Mouse (Mus musculus) liver, embryonic 12.5 days (tissue): Measurements from ENCODE around the gene Morc2b. TPM values are rescaled to one million over a fixed set of nuclear protein-coding genes. Genes with fewer than 3 reads are reported as not detected.
"Not testable (repeated sequence)": the region's sequence is repeated elsewhere in the genome, so short reads cannot be mapped to it uniquely, and the experiment has no call there.

ENCODE experiments used
- ATAC-seq: fragments of 200-750 bp; cut with Nextera tagmentation; 2 replicates; pipeline ENCODE4 v1.8.0; 2017; ENCODE audit warnings: moderate number of reproducible peaks, mild to moderate bottlenecking, moderate library complexity
- H3K27ac ChIP-seq: fragments of 300-500 bp; sonication (generic); 2 replicates; pipeline ENCODE4 v1.5.1; 2016; ENCODE audit warnings: mild to moderate bottlenecking
- H3K27me3 ChIP-seq: fragments of 300-500 bp; sonication (generic); replicated peaks from 2 replicates; pipeline ENCODE4 v1.6.1; 2016; ENCODE audit warnings: mild to moderate bottlenecking, moderate library complexity
- H3K36me3 ChIP-seq: fragments of 300-500 bp; sonication (generic); 2 replicates; pipeline ENCODE4 v1.6.1; 2016; ENCODE audit warnings: mild to moderate bottlenecking, moderate library complexity
- H3K4me1 ChIP-seq: fragments of 300-500 bp; sonication (generic); 2 replicates; pipeline ENCODE4 v1.6.1; 2016
- H3K4me2 ChIP-seq: fragments of 300-500 bp; sonication (generic); 2 replicates; pipeline ENCODE4 v1.6.1; 2016; ENCODE audit warnings: mild to moderate bottlenecking, moderate library complexity
- H3K4me3 ChIP-seq: fragments of 300-500 bp; sonication (generic); 2 replicates; pipeline ENCODE4 v1.5.1; 2016; ENCODE audit warnings: mild to moderate bottlenecking, moderate library complexity
- H3K9ac ChIP-seq: fragments of 300-500 bp; sonication (generic); 2 replicates; pipeline ENCODE4 v1.6.1; 2016; ENCODE audit warnings: mild to moderate bottlenecking, moderate library complexity
- H3K9me3 ChIP-seq: fragments of 300-500 bp; sonication (generic); replicated peaks from 2 replicates; pipeline ENCODE4 v1.6.1; 2016; ENCODE audit warnings: mild to moderate bottlenecking, moderate library complexity
- WGBS: fragments of 180-500 bp; shearing (Covaris S2); methylation state at CpG from one replicate; pipeline ENCODE4 v1.1.7; 2016; ENCODE audit not compliant: insufficient replicate concordance; 5-methylcytosine and 5-hydroxymethylcytosine counted together
- polyA plus RNA-seq: library from polyadenylated mRNA; unstranded; fragments of >200 nt; fragmentation: Nextera tagmentation; extraction: Ambion mirVana; gene quantifications from 2 replicates; pipeline ENCODE4 v1.2.1, GENCODE M21; 2016

The Morc2b gene
- polyA plus RNA-seq: not detected in 2 replicates

DNA sequence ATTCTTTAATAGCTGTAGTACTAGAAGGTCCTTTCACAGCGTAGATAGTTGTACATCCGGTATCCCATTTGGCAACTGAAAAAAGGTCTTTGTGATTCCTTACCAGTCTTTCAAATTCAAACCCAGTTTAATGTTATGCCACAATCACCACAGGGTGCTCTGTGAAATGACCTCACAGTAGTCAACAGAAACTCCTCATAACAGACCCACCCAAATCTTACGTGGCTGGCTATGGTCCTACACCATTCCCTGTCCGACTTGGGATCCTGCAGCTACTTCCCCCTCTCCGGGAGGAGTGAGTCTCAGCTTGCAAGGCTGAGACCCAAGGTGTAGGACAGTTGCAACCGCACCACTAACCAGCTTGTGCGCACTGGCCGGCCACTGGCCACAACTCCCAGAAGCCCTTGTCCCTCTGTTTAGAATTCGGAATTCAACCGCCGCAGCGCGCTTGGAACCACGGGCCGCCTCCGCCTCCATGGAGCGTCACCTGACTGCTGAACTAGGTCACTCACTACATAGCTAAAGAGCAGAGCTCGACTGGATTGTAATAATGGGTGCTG, at the start of gene Morc2b:
Gene Morc2b, minus strand, starts transcription at position 423 of the 560 bp plus-strand sequence.
- Histone ChIP-seq H3K4me3 (no peak within 1 kb of the TSS), H3K4me1 (no peaks in the 10 kb centered on the region), H3K27me3 (no peaks in the 10 kb centered on the region), H3K9ac (no peak within 1 kb of the TSS), H3K4me2 (no peak within 1 kb of the TSS), H3K36me3 (no peaks in the 10 kb centered on the region), H3K27ac (no peak within 1 kb of the TSS), H3K9me3 (peaks cover 4% of the 10 kb centered on the region; the same call in 1 of the 2 replicates)
- WGBS: 62% methylated on average over 18 of the region's 18 CpGs
- no peak for ATAC-seq

GRCm38 (mm10) chr17:33168147-33168546, 28.7 kb upstream of the Morc2b start, which contains the start of gene Olfr55:
Gene Olfr55 (plus strand): TSS chr17:33168447.
- H3K4me3 ChIP-seq, ATAC-seq: not testable (repeated sequence)
- WGBS: 44% methylated on average over 1 of the region's 1 CpGs

DNA sequence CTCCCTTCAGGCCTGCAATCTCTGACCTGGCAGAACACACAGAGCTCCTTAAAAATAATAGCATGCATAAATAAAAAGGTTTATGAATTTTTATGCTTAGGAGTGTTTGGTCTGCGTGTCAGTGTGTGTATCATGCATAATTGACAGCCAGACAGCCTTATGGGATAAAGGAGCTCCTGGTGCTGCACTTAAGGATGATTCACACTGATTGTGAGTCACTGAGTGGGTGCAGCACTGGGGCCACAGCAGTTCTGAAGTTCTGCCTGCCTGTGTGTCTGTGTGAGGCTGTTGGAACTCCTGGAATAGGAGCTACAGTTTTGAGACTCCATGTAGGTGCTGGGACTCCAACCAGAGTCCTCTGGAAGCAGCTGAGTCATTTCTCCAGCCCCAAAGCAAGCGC, 13.2 kb downstream of the Morc2b start:
- no peaks in the 10 kb centered on the region for H3K36me3 ChIP-seq
- H3K27me3 ChIP-seq: no peaks in the 10 kb centered on the region
- H3K9ac ChIP-seq: no peak overlapping the region
- H3K9me3 ChIP-seq: no peaks in the 10 kb centered on the region
- H3K4me3 ChIP-seq: no peak overlapping the region
- H3K27ac ChIP-seq: no peak overlapping the region
- WGBS: 45% methylated on average over 2 of the region's 2 CpGs
- no peaks in the 10 kb centered on the region for H3K4me1 ChIP-seq
- ATAC-seq: no peak
- H3K4me2 ChIP-seq: no peak overlapping the region

More at GRCm38 (mm10) chr17:33168147-33168546, 28.7 kb upstream of the Morc2b start, which contains the start of gene Olfr55:
- not testable (repeated sequence) for H3K9ac ChIP-seq, H3K4me2 ChIP-seq, H3K9me3 ChIP-seq, H3K27ac ChIP-seq, H3K36me3 ChIP-seq, H3K4me1 ChIP-seq, H3K27me3 ChIP-seq

GRCm38 (mm10) chr17:33124546-33124945, 14.9 kb downstream of the Morc2b start:
- H3K9ac ChIP-seq: no peak overlapping the region
- no peak for ATAC-seq
- H3K36me3 ChIP-seq: no peaks in the 10 kb centered on the region
- no peaks in the 10 kb centered on the region for H3K4me1 ChIP-seq
- no peaks in the 10 kb centered on the region for H3K9me3 ChIP-seq
- H3K27ac ChIP-seq: no peak overlapping the region
- no peak overlapping the region for H3K4me3 ChIP-seq
- no peak overlapping the region for H3K4me2 ChIP-seq
- no peaks in the 10 kb centered on the region for H3K27me3 ChIP-seq

- Histone ChIP-seq H3K27ac (no peak overlapping the region), H3K4me1 (peaks cover 11% of the 10 kb centered on the region), H3K36me3 (no peaks in the 10 kb centered on the region), H3K4me3 (no peak overlapping the region), H3K27me3 (no peaks in the 10 kb centered on the region), H3K9me3 (no peaks in the 10 kb centered on the region), H3K4me2 (no peak overlapping the region), H3K9ac (no peak overlapping the region)
- WGBS: 69% methylated on average over 2 of the region's 2 CpGs
- no peak for ATAC-seq
Observed at GRCm38 (mm10) chr17:33097396-33097795, 42.1 kb downstream of the Morc2b start.

GRCm38 (mm10) chr17:33092391-33093193, 46.9 kb downstream of the Morc2b start:
- Histone ChIP-seq H3K4me2 (peak overlapping the region; percentile 77), H3K36me3 (no peaks in the 10 kb centered on the region), H3K27ac (peak overlapping the region; percentile 71), H3K4me3 (peak overlapping the region; percentile 73), H3K4me1 (peaks cover 23% of the 10 kb centered on the region), H3K27me3 (no peaks in the 10 kb centered on the region), H3K9ac (peak overlapping the region; percentile 74), H3K9me3 (no peaks in the 10 kb centered on the region)
- 3% methylated on average over 31 of the region's 31 CpGs for WGBS
- peak; percentile 61 for ATAC-seq

DNA sequence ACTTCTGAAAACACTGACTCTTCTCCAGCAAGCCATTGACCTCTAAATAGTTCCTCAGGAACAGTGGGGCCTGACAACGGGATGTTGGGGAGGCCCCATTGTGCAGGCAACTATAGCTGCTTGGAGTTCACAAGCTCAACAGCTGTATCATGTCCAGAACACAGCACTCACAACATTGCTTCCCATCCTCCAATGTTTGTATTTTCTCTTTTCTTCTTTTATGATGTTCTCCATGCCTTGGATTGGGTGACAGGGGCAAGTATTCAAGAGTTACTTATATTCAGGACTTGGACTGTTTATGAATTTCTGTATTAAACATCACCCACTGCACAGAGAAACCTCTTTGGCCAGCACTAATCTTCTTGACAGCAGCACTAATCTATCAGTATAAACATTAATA, 47.9 kb downstream of the Morc2b start:
- no peaks in the 10 kb centered on the region for H3K36me3 ChIP-seq
- no peaks in the 10 kb centered on the region for H3K9me3 ChIP-seq
- 95% methylated on average over 1 of the region's 1 CpGs for WGBS
- no peak for ATAC-seq
- H3K4me3 ChIP-seq: no peak overlapping the region
- H3K27ac ChIP-seq: no peak overlapping the region
- H3K4me1 ChIP-seq: peaks cover 23% of the 10 kb centered on the region
- no peak overlapping the region for H3K9ac ChIP-seq
- H3K27me3 ChIP-seq: peaks cover 5% of the 10 kb centered on the region; the same call in 1 of the 2 replicates
- no peak overlapping the region for H3K4me2 ChIP-seq

DNA sequence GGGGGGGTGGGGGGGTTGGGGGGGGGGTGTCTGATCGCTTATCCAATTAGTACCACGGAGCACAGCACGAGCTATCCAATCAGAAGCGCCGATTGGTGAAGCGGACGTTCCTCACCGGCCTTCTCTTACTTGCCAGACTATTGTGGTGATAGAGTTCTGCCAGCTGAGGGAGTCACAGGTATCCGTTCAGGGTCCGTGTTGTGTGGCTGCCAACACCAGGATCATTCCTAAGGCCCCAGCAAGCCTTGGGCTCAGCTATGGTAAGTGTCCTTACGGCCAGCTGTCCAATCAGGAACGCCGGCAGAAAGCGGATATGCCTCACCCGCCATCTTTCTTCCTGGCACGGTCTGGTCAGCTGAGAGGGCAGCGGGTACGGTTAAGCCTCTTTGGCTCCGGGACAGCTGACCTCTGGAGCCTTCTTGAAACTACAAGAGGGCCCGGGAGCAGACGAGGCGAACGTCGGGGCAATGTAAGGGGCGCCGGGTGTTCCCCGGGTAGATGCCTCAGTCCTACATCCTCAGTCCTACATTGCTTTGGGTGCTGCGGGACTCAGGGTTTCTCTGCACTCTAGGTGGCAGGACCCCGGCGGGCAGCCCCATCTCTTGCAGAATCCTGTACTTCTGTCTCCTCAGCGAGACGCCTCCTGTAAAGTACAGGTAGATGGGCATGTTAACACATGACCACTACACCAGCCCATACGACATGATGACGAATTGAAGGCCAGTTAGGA, 50.1 kb downstream of the Morc2b start, which contains the start of gene Zfp563:
Gene Zfp563, plus strand, starts transcription at position 91 of the 730 bp plus-strand sequence.
- peak; percentile 87 for ATAC-seq
- H3K9ac ChIP-seq: peak within 1 kb of the TSS; percentile 71
- 6% methylated on average over 33 of the region's 34 CpGs for WGBS

GRCm38 (mm10) chr17:33067958-33068357, 71.5 kb downstream of the Morc2b start, which contains the start of gene 4921501E09Rik:
Gene 4921501E09Rik (minus strand): TSS chr17:33068058.
- no peak within 1 kb of the TSS for H3K27ac ChIP-seq
- H3K4me3 ChIP-seq: no peak within 1 kb of the TSS
- H3K9ac ChIP-seq: no peak within 1 kb of the TSS
- no peak for ATAC-seq
- no peaks in the 10 kb centered on the region for H3K36me3 ChIP-seq
- H3K4me2 ChIP-seq: no peak within 1 kb of the TSS
- no peaks in the 10 kb centered on the region for H3K27me3 ChIP-seq
- 47% methylated on average over 1 of the region's 1 CpGs for WGBS
- H3K4me1 ChIP-seq: no peaks in the 10 kb centered on the region
- H3K9me3 ChIP-seq: no peaks in the 10 kb centered on the region

More for the DNA sequence above, 50.1 kb downstream of the Morc2b start, which contains the start of gene Zfp563:
- H3K4me2 ChIP-seq: peak within 1 kb of the TSS; percentile 77
- H3K4me3 ChIP-seq: peak within 1 kb of the TSS; percentile 71
- H3K36me3 ChIP-seq: no peaks in the 10 kb centered on the region
- H3K27ac ChIP-seq: peak within 1 kb of the TSS; percentile 59
- H3K27me3 ChIP-seq: peaks cover 5% of the 10 kb centered on the region; the same call in 1 of the 2 replicates
- H3K9me3 ChIP-seq: no peaks in the 10 kb centered on the region
- H3K4me1 ChIP-seq: peaks cover 23% of the 10 kb centered on the region
